Mouse (Mus musculus) bone marrow, adult 2 months (tissue): ENCODE results near the gene Arl6ip1.

Experiments used
- CTCF ChIP-seq: fragments of 200-500 bp; IDR thresholded peaks from 2 replicates; pipeline ENCODE4 v1.5.1; 2011; ENCODE audit warnings: low read length, control low read depth; ENCODE audit not compliant: control insufficient read depth, insufficient read depth
- POLR2A ChIP-seq: fragments of 200-500 bp; IDR thresholded peaks from 2 replicates; pipeline ENCODE4 v1.6.1; 2011; ENCODE audit warnings: low read depth, mild to moderate bottlenecking, control low read depth, low read length, borderline replicate concordance; ENCODE audit not compliant: control insufficient read depth

DNA sequence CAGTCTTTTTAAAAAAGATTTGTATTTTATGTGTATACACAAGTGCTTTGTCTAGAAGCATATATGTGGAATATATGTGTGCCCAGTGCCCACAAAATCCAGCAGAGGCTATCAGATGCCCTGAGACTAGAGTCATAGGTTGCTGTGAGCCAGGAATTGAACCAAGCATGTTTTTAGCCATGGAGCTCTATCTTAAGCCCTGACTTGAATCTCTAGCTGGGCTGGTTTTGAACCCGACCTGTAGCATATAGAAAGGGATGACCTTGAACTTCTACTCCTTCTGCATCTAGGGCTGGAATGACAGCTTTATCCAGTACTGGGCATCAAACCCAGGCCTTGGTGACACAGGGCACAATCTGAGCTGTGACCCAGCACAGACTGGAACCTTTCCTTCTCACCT is 8.8 kb downstream of the Arl6ip1 start:
- no peak for TF ChIP-seq CTCF
- no peak for TF ChIP-seq POLR2A
